Mouse (Mus musculus): Measurements from ENCODE around the gene Dusp15.

- TF ChIP-seq GATA1 (IDR thresholded peaks at IDR 0.05; ENCODE audit: borderline replicate concordance, low read length), result no peak
- no peak for TF ChIP-seq FLI1 (IDR thresholded peaks at IDR 0.05; ENCODE audit: low read length)
Observed at GRCm38 (mm10) chr2:152927371-152927770, 24.1 kb downstream of the Dusp15 start.
